Mouse (Mus musculus): ENCODE data around the gene Cpt1a. TPM values are rescaled to one million over a fixed set of nuclear protein-coding genes. Genes with fewer than 3 reads are reported as not detected.

Gene Cpt1a
- polyA plus RNA-seq, 1 experiment from 2014 or later = 30.8 TPM

GRCm38 (mm10) chr19:3422981-3423380 lies 100.8 kb downstream of the Cpt1a start:
- WGBS = 53% methylated on average over 4 of the region's 4 CpGs
- no peaks in the 10 kb centered on the region for H3K4me1 ChIP-seq (ENCODE audit: control insufficient read depth, insufficient read depth, low read length)
- no peaks in the 10 kb centered on the region for H3K27me3 ChIP-seq (ENCODE audit: control insufficient read depth, insufficient read depth, low read length)
- no peak overlapping the region for H3K27ac ChIP-seq (ENCODE audit: low read length)
- no peak for ATAC-seq (ENCODE audit: insufficient read depth, low FRiP score)
- no peak overlapping the region for H3K4me2 ChIP-seq (ENCODE audit: low read depth, low read length)
- no peak overlapping the region for H3K4me3 ChIP-seq (replicated peaks; ENCODE audit: low read length)
- no peaks in the 10 kb centered on the region for H3K36me3 ChIP-seq (ENCODE audit: control insufficient read depth, insufficient read depth, low read length)
- H3K9me3 ChIP-seq (replicated peaks; ENCODE audit: control insufficient read depth, low read length) = no peaks in the 10 kb centered on the region
- no peak overlapping the region for H3K9ac ChIP-seq (ENCODE audit: low read length)

- no peak overlapping the region for H3K9ac ChIP-seq (ENCODE audit: low read length)
- no peaks in the 10 kb centered on the region for H3K9me3 ChIP-seq (replicated peaks; ENCODE audit: control insufficient read depth, low read length)
- no peak overlapping the region for H3K4me2 ChIP-seq (ENCODE audit: low read depth, low read length)
- no peak overlapping the region for H3K4me3 ChIP-seq (replicated peaks; ENCODE audit: low read length)
- no peak overlapping the region for H3K27ac ChIP-seq (ENCODE audit: low read length)
- 65% methylated on average over 2 of the region's 2 CpGs for WGBS
- ATAC-seq (ENCODE audit: insufficient read depth, low FRiP score) = peak; percentile 75; the same call in 1 of the 2 replicates
- H3K36me3 ChIP-seq (ENCODE audit: control insufficient read depth, insufficient read depth, low read length) = no peaks in the 10 kb centered on the region
- no peaks in the 10 kb centered on the region for H3K4me1 ChIP-seq (ENCODE audit: control insufficient read depth, insufficient read depth, low read length)
- H3K27me3 ChIP-seq (ENCODE audit: control insufficient read depth, insufficient read depth, low read length) = no peaks in the 10 kb centered on the region
Measured at GRCm38 (mm10) chr19:3424214-3424613, 102.1 kb downstream of the Cpt1a start.

- Histone ChIP-seq H3K27ac (ENCODE audit: low read length) (no peak overlapping the region), H3K4me1 (ENCODE audit: control insufficient read depth, insufficient read depth, low read length) (no peaks in the 10 kb centered on the region), H3K9me3 (replicated peaks; ENCODE audit: control insufficient read depth, low read length) (no peaks in the 10 kb centered on the region), H3K4me2 (ENCODE audit: low read depth, low read length) (no peak overlapping the region), H3K4me3 (replicated peaks; ENCODE audit: low read length) (no peak overlapping the region), H3K27me3 (ENCODE audit: control insufficient read depth, insufficient read depth, low read length) (no peaks in the 10 kb centered on the region), H3K36me3 (ENCODE audit: control insufficient read depth, insufficient read depth, low read length) (no peaks in the 10 kb centered on the region), H3K9ac (ENCODE audit: low read length) (no peak overlapping the region)
- 79% methylated on average over 15 of the region's 15 CpGs for WGBS
- ATAC-seq (ENCODE audit: insufficient read depth, low FRiP score) = no peak
Measured at GRCm38 (mm10) chr19:3428057-3428830, 106.1 kb downstream of the Cpt1a start.

GRCm38 (mm10) chr19:3429156-3429816 lies 107.2 kb downstream of the Cpt1a start:
- no peak overlapping the region for H3K27ac ChIP-seq (ENCODE audit: low read length)
- H3K9me3 ChIP-seq (replicated peaks; ENCODE audit: control insufficient read depth, low read length) = no peaks in the 10 kb centered on the region
- H3K36me3 ChIP-seq (ENCODE audit: control insufficient read depth, insufficient read depth, low read length) = no peaks in the 10 kb centered on the region
- no peak overlapping the region for H3K9ac ChIP-seq (ENCODE audit: low read length)
- no peak overlapping the region for H3K4me2 ChIP-seq (ENCODE audit: low read depth, low read length)
- ATAC-seq (ENCODE audit: insufficient read depth, low FRiP score) = no peak
- no peak overlapping the region for H3K4me3 ChIP-seq (replicated peaks; ENCODE audit: low read length)
- WGBS = 48% methylated on average over 7 of the region's 7 CpGs
- H3K4me1 ChIP-seq (ENCODE audit: control insufficient read depth, insufficient read depth, low read length) = no peaks in the 10 kb centered on the region
- H3K27me3 ChIP-seq (ENCODE audit: control insufficient read depth, insufficient read depth, low read length) = no peaks in the 10 kb centered on the region

- WGBS = 61% methylated on average over 7 of the region's 7 CpGs
- no peak overlapping the region for H3K4me2 ChIP-seq (ENCODE audit: low read depth, low read length)
- H3K4me3 ChIP-seq (replicated peaks; ENCODE audit: low read length) = no peak overlapping the region
- no peak for ATAC-seq (ENCODE audit: insufficient read depth, low FRiP score)
- H3K27me3 ChIP-seq (ENCODE audit: control insufficient read depth, insufficient read depth, low read length) = no peaks in the 10 kb centered on the region
- H3K9me3 ChIP-seq (replicated peaks; ENCODE audit: control insufficient read depth, low read length) = no peaks in the 10 kb centered on the region
- H3K4me1 ChIP-seq (ENCODE audit: control insufficient read depth, insufficient read depth, low read length) = no peaks in the 10 kb centered on the region
- H3K36me3 ChIP-seq (ENCODE audit: control insufficient read depth, insufficient read depth, low read length) = no peaks in the 10 kb centered on the region
- H3K9ac ChIP-seq (ENCODE audit: low read length) = no peak overlapping the region
- H3K27ac ChIP-seq (ENCODE audit: low read length) = no peak overlapping the region
Measured at GRCm38 (mm10) chr19:3431066-3431465, 108.9 kb downstream of the Cpt1a start.

GRCm38 (mm10) chr19:3431969-3432368 lies 109.8 kb downstream of the Cpt1a start:
- no peaks in the 10 kb centered on the region for H3K36me3 ChIP-seq (ENCODE audit: control insufficient read depth, insufficient read depth, low read length)
- no peak overlapping the region for H3K9ac ChIP-seq (ENCODE audit: low read length)
- H3K9me3 ChIP-seq (replicated peaks; ENCODE audit: control insufficient read depth, low read length) = no peaks in the 10 kb centered on the region
- no peak for ATAC-seq (ENCODE audit: insufficient read depth, low FRiP score)
- H3K27ac ChIP-seq (ENCODE audit: low read length) = no peak overlapping the region
- no peak overlapping the region for H3K4me2 ChIP-seq (ENCODE audit: low read depth, low read length)
- H3K4me3 ChIP-seq (replicated peaks; ENCODE audit: low read length) = no peak overlapping the region
- H3K4me1 ChIP-seq (ENCODE audit: control insufficient read depth, insufficient read depth, low read length) = no peaks in the 10 kb centered on the region
- 82% methylated on average over 2 of the region's 2 CpGs for WGBS
- H3K27me3 ChIP-seq (ENCODE audit: control insufficient read depth, insufficient read depth, low read length) = no peaks in the 10 kb centered on the region

- Histone ChIP-seq H3K9ac (ENCODE audit: low read length) (no peak overlapping the region), H3K27me3 (ENCODE audit: control insufficient read depth, insufficient read depth, low read length) (no peaks in the 10 kb centered on the region), H3K9me3 (replicated peaks; ENCODE audit: control insufficient read depth, low read length) (no peaks in the 10 kb centered on the region), H3K27ac (ENCODE audit: low read length) (no peak overlapping the region), H3K36me3 (ENCODE audit: control insufficient read depth, insufficient read depth, low read length) (no peaks in the 10 kb centered on the region), H3K4me1 (ENCODE audit: control insufficient read depth, insufficient read depth, low read length) (no peaks in the 10 kb centered on the region), H3K4me2 (ENCODE audit: low read depth, low read length) (no peak overlapping the region), H3K4me3 (replicated peaks; ENCODE audit: low read length) (no peak overlapping the region)
- WGBS = 37% methylated on average over 4 of the region's 4 CpGs
- ATAC-seq (ENCODE audit: insufficient read depth, low FRiP score) = no peak
Measured at GRCm38 (mm10) chr19:3434124-3434523, 112.0 kb downstream of the Cpt1a start.

- WGBS = 37% methylated on average over 4 of the region's 4 CpGs
- no peak overlapping the region for H3K4me2 ChIP-seq (ENCODE audit: low read depth, low read length)
- H3K9ac ChIP-seq (ENCODE audit: low read length) = no peak overlapping the region
- no peaks in the 10 kb centered on the region for H3K4me1 ChIP-seq (ENCODE audit: control insufficient read depth, insufficient read depth, low read length)
- no peaks in the 10 kb centered on the region for H3K36me3 ChIP-seq (ENCODE audit: control insufficient read depth, insufficient read depth, low read length)
- no peak overlapping the region for H3K4me3 ChIP-seq (replicated peaks; ENCODE audit: low read length)
- no peaks in the 10 kb centered on the region for H3K9me3 ChIP-seq (replicated peaks; ENCODE audit: control insufficient read depth, low read length)
- no peak overlapping the region for H3K27ac ChIP-seq (ENCODE audit: low read length)
- ATAC-seq (ENCODE audit: insufficient read depth, low FRiP score) = no peak
- H3K27me3 ChIP-seq (ENCODE audit: control insufficient read depth, insufficient read depth, low read length) = no peaks in the 10 kb centered on the region
Measured at GRCm38 (mm10) chr19:3434641-3435040, 112.5 kb downstream of the Cpt1a start.

Measured in stomach, embryonic 16.5 days (tissue).